Mouse (Mus musculus) neural tube, embryonic 14.5 days (tissue): ENCODE measurements around the gene Scg5. TPM values are rescaled to one million over a fixed set of nuclear protein-coding genes. Genes with fewer than 3 reads are reported as not detected.

ENCODE experiments used
- ATAC-seq: fragments of 200-750 bp; cut with Nextera tagmentation; 2 replicates; pipeline ENCODE4 v1.8.0; 2017; ENCODE audit warnings: low read depth, mild to moderate bottlenecking, moderate TSS enrichment, moderate library complexity
- H3K27ac ChIP-seq: fragments of 300-500 bp; sonication (generic); 2 replicates; pipeline ENCODE4 v1.5.1; 2014; ENCODE audit warnings: low read depth, mild to moderate bottlenecking, control low read depth, low read length, moderate library complexity, mixed read lengths
- H3K27me3 ChIP-seq: fragments of 300-500 bp; sonication (generic); 2 replicates; pipeline ENCODE4 v1.6.1; 2014; ENCODE audit warnings: low read length; ENCODE audit not compliant: control insufficient read depth, insufficient read depth
- H3K36me3 ChIP-seq: fragments of 300-500 bp; sonication (generic); 2 replicates; pipeline ENCODE4 v1.6.1; 2014; ENCODE audit warnings: low read length, mixed read lengths; ENCODE audit not compliant: control insufficient read depth, insufficient read depth
- H3K4me1 ChIP-seq: fragments of 300-500 bp; sonication (generic); 2 replicates; pipeline ENCODE4 v1.6.1; 2014; ENCODE audit warnings: low read length; ENCODE audit not compliant: control insufficient read depth, insufficient read depth
- H3K4me2 ChIP-seq: fragments of 300-500 bp; sonication (generic); 2 replicates; pipeline ENCODE4 v1.6.1; 2014; ENCODE audit warnings: mild to moderate bottlenecking, low read depth, low read length, control low read depth
- H3K4me3 ChIP-seq: fragments of 300-500 bp; sonication (generic); 2 replicates; pipeline ENCODE4 v1.5.1; 2014; ENCODE audit warnings: low read depth, low read length, control low read depth, mixed read lengths
- H3K9ac ChIP-seq: fragments of 300-500 bp; sonication (generic); replicated peaks from 2 replicates; pipeline ENCODE4 v1.6.1; 2014; ENCODE audit warnings: low read depth, mild to moderate bottlenecking, control low read depth, low read length, mixed read lengths
- H3K9me3 ChIP-seq: fragments of 300-500 bp; sonication (generic); 2 replicates; pipeline ENCODE4 v1.6.1; 2016; ENCODE audit warnings: low read length; ENCODE audit not compliant: control insufficient read depth
- WGBS: fragments of 180-500 bp; shearing (Covaris S2); extraction: QIAGEN DNeasy Blood & Tissue Kit; methylation state at CpG from one replicate; pipeline ENCODE4 v1.1.7; 2014; 5-methylcytosine and 5-hydroxymethylcytosine counted together
- polyA plus RNA-seq: library from polyadenylated mRNA; unstranded; fragments of >200 nt; fragmentation: Nextera tagmentation; extraction: Ambion mirVana; gene quantifications from 2 replicates; pipeline ENCODE4 v1.2.1, GENCODE M21; 2014

Scg5 gene
- polyA plus RNA-seq, 1 experiment from 2014 or later, result 315 TPM

DNA sequence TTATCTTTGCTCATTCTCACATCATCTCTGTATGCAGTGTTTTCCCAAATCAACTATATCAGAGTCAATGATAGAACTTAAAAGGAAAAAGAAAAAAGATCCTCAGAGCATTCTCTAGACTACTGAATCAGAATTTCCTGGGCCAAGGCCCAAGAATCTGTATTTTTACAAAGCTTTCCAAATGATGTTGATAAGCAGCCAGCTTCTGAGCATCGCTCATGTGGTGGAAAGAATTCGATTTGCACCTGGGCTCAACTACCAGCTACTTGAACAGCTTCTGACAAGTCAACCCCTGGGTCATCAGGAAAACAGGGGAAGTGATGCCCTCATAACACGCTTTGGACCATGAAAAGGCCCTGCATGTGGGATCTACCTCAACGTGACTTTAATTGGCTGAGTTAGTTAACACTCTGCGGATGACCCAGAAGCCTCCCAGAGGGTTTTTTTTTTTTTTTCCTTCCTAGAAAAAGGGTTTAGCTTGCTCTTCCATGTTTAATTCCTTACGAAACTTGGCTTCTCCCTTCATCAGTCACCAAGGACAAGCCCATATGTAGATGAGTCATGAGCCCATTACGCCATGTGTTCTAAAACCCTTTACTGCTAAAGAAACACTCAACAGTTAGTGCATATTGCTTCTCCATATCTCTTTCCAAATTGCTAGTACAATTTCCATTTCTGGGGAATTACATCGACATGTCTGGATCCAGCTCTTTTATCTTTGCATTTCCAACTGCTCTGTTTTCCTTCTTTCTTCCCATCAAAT is 60.2 kb downstream of the Scg5 start:
- WGBS, result 91% methylated on average over 8 of the region's 8 CpGs
- Histone ChIP-seq H3K4me2 (no peak overlapping the region), H3K9ac (no peak overlapping the region), H3K4me3 (no peak overlapping the region), H3K27me3 (no peaks in the 10 kb centered on the region), H3K4me1 (no peaks in the 10 kb centered on the region), H3K9me3 (no peaks in the 10 kb centered on the region), H3K27ac (no peak overlapping the region), H3K36me3 (no peaks in the 10 kb centered on the region)
- ATAC-seq, result no peak

DNA sequence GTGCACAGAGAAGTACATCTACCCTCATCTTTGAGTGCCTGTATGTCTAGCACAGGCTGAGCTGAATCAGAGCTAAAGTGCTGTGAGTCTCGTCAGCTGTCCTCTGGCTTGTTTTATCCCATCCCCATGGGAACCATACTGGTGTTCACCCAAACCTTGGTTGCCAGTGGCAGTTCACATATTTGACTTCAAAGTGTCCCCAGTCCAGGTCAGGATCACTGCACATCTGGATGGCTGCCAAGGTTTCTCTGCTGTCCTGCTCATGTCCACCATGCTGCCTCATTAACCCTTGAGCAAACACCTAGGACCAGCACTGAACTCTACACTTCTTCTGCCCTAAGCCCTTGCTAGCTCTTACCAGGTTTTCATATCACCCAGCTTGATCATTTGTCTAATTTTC is 63.0 kb downstream of the Scg5 start:
- ATAC-seq, result no peak
- H3K27ac ChIP-seq, result no peak overlapping the region
- H3K4me2 ChIP-seq, result no peak overlapping the region
- H3K27me3 ChIP-seq, result no peaks in the 10 kb centered on the region
- no peaks in the 10 kb centered on the region for H3K36me3 ChIP-seq
- H3K4me1 ChIP-seq, result no peaks in the 10 kb centered on the region
- H3K4me3 ChIP-seq, result no peak overlapping the region
- no peaks in the 10 kb centered on the region for H3K9me3 ChIP-seq
- H3K9ac ChIP-seq, result no peak overlapping the region
- 54% methylated on average over 1 of the region's 1 CpGs for WGBS

DNA sequence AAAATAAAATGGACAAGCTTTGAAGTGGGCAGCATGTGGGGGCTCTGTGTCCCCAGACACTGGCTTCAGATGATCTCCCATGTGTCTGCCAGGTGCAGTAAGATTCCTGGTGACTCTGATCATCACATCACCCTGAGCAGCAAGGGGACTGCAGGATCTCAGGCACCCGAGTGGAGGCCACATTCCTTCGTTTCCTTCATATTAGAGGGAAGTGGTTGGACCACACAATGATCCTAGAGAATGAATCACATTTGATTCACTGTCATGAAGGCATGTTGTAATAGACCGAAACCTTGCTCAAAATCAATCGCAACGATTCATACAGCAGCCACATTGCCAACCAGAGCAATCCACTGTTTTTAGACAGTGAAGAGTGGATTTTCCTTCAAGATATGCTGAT is 64.0 kb downstream of the Scg5 start:
- H3K4me3 ChIP-seq, result no peak overlapping the region
- H3K4me1 ChIP-seq, result no peaks in the 10 kb centered on the region
- H3K9me3 ChIP-seq, result no peaks in the 10 kb centered on the region
- no peak overlapping the region for H3K4me2 ChIP-seq
- no peak for ATAC-seq
- 86% methylated on average over 5 of the region's 5 CpGs for WGBS
- no peak overlapping the region for H3K27ac ChIP-seq
- H3K36me3 ChIP-seq, result no peaks in the 10 kb centered on the region
- H3K9ac ChIP-seq, result no peak overlapping the region
- H3K27me3 ChIP-seq, result peaks cover 3% of the 10 kb centered on the region; the same call in 1 of the 2 replicates

DNA sequence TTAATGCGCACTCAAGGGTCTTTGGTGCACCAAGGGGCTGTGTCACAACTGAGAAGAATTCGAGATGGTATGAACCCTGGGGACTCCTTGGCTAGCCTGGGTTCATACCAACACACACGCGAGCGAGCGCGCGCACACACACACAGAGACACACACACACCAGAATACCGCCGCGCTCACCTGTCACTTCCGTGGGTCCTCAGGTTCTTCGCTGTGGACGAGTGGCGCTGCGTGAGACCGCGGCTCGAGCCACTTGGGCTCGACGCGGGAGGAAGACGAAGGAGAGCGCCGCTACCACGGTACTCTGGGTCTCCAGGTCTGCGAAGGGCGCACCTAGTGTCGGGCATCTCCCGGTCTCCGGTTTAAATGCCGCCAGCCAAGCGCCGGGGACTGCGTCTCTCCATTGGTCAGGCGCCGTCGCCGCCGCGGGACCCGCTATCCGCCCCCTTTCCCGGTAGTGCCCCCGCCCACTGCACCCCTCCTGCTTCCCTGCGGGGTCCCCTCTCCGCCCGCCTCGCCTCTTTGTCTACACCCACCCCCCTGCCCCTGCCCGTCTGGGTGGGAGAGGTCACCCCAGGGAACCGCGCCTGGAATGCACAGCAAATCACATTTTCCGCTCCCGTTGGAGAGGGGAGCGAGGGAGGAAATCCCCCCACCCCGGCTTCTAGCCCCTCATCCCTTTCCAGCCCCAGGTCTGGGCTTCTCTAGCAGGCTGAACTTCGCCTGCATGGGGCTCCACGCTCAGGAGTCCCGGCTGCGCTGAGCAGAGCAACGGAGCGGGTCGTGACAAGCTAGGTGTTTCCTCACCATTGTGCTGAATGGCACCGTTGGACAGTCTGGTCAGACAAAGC is 70.4 kb downstream of the Scg5 start, which contains the start of gene Grem1:
TSS of gene Grem1 (minus strand) at position 336 of the 851 bp plus-strand sequence.
- Histone ChIP-seq H3K27me3 (peaks cover 9% of the 10 kb centered on the region), H3K4me1 (peaks cover 7% of the 10 kb centered on the region), H3K9me3 (no peaks in the 10 kb centered on the region), H3K4me2 (peak within 1 kb of the TSS; percentile 96), H3K4me3 (peak within 1 kb of the TSS; percentile 55), H3K36me3 (no peaks in the 10 kb centered on the region), H3K9ac (peak within 1 kb of the TSS; percentile 59), H3K27ac (peak within 1 kb of the TSS; percentile 22; the same call in 1 of the 2 replicates)
- ATAC-seq, result peak; percentile 73
- WGBS, result under 1% methylated on average over 57 of the region's 64 CpGs

DNA sequence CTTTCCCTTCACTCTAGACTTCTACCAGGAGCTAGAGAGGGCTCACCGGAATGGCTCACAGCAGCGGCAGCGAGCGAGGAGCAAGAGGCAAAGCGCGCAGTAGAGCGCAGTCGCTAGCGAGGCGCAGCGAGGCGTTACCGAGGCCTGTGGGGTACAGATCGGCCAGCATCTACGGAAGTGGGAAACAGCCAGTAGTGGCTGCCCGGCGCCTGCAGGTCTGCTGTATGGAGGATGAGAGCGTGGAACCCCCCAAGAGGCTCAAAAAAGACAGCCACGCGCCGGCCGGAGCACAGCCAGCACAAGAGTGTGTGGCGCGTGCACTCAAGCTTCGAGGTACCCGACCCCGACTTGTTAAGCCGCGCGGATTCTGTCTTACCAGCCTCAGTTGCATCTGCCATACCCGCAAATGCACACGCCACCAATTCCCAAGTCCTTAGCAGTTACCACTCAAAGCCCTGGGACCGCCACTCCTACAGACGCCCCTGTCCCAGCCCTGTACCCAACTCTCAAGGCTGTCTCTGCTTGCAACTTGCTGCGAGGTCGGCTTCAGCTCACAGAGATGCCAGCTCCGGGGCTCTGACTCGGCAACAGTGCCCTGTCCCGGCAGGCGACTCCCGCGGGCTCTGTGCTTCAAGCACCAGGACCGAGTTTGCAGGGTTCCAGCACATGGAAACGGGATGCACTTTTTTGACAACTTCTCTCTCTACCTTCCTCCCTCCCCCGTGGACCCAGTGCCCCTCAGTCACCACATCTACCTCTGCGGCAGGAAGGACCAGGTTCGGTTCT is 71.2 kb downstream of the Scg5 start:
- peak overlapping the region; percentile 59 for H3K9ac ChIP-seq
- peaks cover 7% of the 10 kb centered on the region for H3K4me1 ChIP-seq
- peak overlapping the region; percentile 96 for H3K4me2 ChIP-seq
- no peaks in the 10 kb centered on the region for H3K9me3 ChIP-seq
- peak; percentile 76 for ATAC-seq
- H3K27ac ChIP-seq, result no peak overlapping the region
- WGBS, result under 1% methylated on average over 47 of the region's 47 CpGs
- H3K4me3 ChIP-seq, result peak overlapping the region; percentile 55
- no peaks in the 10 kb centered on the region for H3K36me3 ChIP-seq
- H3K27me3 ChIP-seq, result peaks cover 9% of the 10 kb centered on the region

DNA sequence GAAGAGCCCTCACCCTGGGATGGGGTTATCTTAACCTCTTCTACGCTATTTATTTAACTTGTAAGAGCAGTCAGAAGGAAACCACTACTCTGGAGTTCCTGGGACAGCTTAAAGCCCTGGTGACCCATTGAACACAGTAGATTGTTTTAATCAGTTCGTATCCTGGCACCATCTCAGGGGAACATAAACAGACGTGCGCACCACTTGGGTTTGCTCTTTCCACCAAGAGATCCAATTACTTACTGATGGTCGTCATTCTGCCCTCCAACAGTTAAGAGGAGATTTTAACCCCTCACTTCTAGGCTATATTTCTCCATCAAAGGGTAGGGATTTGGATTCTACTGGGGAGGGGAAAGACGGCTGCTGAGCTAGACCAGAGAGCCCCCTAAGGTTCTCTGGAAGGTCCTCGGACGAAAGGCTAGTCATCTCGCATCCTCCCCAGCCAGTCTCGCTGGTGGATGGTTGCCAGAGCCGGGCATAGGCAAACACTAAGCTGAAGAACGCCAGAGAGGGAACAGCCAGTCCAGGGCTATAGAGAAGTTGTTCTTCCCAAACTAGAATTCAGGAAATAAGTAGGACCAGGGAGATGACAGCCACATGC is 71.9 kb downstream of the Scg5 start:
- peak; percentile 2; the same call in 1 of the 2 replicates for ATAC-seq
- Histone ChIP-seq H3K9me3 (no peaks in the 10 kb centered on the region), H3K27me3 (peaks cover 9% of the 10 kb centered on the region), H3K27ac (no peak overlapping the region), H3K4me3 (peak overlapping the region; percentile 55), H3K4me2 (peak overlapping the region; percentile 96), H3K9ac (peak overlapping the region; percentile 59), H3K36me3 (no peaks in the 10 kb centered on the region), H3K4me1 (peaks cover 7% of the 10 kb centered on the region)
- WGBS, result 3% methylated on average over 12 of the region's 12 CpGs

DNA sequence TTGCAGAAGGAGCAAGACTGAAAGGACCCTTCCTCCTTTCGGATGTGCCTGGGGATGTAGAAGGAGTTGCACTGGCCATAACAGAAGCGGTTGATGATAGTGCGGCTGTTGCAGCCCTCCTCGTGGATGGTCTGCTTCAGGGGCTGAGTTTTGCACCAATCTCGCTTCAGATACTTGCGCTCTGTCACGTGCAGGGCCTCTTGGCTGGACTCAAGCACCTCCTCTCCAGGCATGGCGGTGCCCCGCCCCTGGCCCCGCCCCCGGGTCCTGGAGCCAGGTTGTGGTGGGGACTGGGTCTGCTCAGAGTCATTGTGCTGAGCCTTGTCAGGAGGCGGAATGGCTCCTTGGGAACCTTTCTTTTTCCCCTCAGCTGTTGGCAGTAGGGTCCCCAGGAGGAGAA is 79.2 kb downstream of the Scg5 start:
- Histone ChIP-seq H3K9me3 (no peaks in the 10 kb centered on the region), H3K4me2 (no peak overlapping the region), H3K9ac (no peak overlapping the region), H3K36me3 (no peaks in the 10 kb centered on the region), H3K27ac (no peak overlapping the region), H3K4me3 (no peak overlapping the region), H3K27me3 (no peaks in the 10 kb centered on the region), H3K4me1 (no peaks in the 10 kb centered on the region)
- ATAC-seq, result no peak
- WGBS, result 82% methylated on average over 12 of the region's 12 CpGs

DNA sequence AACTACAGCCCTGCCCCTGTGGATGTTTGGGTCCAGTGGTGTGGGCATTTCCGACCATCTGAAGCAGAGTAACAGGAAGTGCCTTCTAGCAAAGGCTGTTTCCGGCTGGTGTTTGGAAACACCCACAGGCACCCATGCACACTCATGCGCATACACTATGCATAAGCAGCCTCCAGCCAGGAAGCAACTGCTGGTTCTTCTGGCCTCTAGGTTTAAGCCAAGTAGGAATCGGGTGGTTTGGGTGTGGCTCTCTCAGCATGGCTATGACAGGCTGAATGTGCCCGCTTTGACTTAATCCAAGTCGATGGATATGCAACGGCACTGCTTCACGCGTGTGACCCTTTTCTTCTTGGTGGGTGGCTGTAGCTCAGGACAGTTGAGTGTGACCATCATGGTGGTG is 79.6 kb downstream of the Scg5 start:
- Histone ChIP-seq H3K4me2 (no peak overlapping the region), H3K9me3 (no peaks in the 10 kb centered on the region), H3K9ac (no peak overlapping the region), H3K4me3 (no peak overlapping the region), H3K27me3 (no peaks in the 10 kb centered on the region), H3K27ac (no peak overlapping the region), H3K36me3 (no peaks in the 10 kb centered on the region), H3K4me1 (no peaks in the 10 kb centered on the region)
- WGBS, result 92% methylated on average over 9 of the region's 9 CpGs
- ATAC-seq, result no peak
